Mouse (Mus musculus): Measurements from ENCODE around the gene Gm45062.

- TF ChIP-seq GATA1 (IDR thresholded peaks at IDR 0.05; ENCODE audit: borderline replicate concordance, low read length) (no peak), FLI1 (IDR thresholded peaks at IDR 0.05; ENCODE audit: low read length) (no peak)
These were observed 369.0 kb downstream of the Gm45062 start for GRCm38 (mm10) chr6:8628226-8628625.

All from megakaryocyte, embryonic 14.5 days (primary cell).